Mouse (Mus musculus) testis, adult 2 months (tissue): ENCODE measurements around the gene Hpd. TPM values are rescaled to one million over a fixed set of nuclear protein-coding genes. Genes with fewer than 3 reads are reported as not detected.

Experiments
- H3K27ac ChIP-seq: fragments of 200-500 bp; 2 replicates; pipeline ENCODE4 v1.5.1; 2012; ENCODE audit warnings: low read depth, low read length; ENCODE audit not compliant: control insufficient read depth, insufficient read depth
- H3K27me3 ChIP-seq: fragments of 200-500 bp; 2 replicates; pipeline ENCODE4 v1.6.1; 2012; ENCODE audit warnings: mild to moderate bottlenecking, low read length, moderate library complexity; ENCODE audit not compliant: control insufficient read depth, insufficient read depth
- H3K36me3 ChIP-seq: fragments of 200-500 bp; 2 replicates; pipeline ENCODE4 v1.6.1; 2012; ENCODE audit warnings: mild to moderate bottlenecking, low read length; ENCODE audit not compliant: control insufficient read depth, insufficient read depth
- H3K4me1 ChIP-seq: fragments of 200-500 bp; 2 replicates; pipeline ENCODE4 v1.6.1; 2012; ENCODE audit warnings: low read length; ENCODE audit not compliant: control insufficient read depth, insufficient read depth
- H3K4me3 ChIP-seq: fragments of 200-500 bp; 2 replicates; pipeline ENCODE4 v1.5.1; 2012; ENCODE audit warnings: low read depth, mild to moderate bottlenecking, low read length, moderate library complexity, mixed read lengths; ENCODE audit not compliant: control insufficient read depth
- CTCF ChIP-seq: fragments of 200-500 bp; IDR thresholded peaks from 2 replicates; pipeline ENCODE4 v1.5.1; 2012; ENCODE audit warnings: low read depth, mild to moderate bottlenecking, inconsistent platforms, low read length, moderate library complexity; ENCODE audit not compliant: control insufficient read depth, insufficient read depth, insufficient replicate concordance
- POLR2A ChIP-seq: fragments of 200-500 bp; IDR thresholded peaks from 2 replicates; pipeline ENCODE4 v1.6.1; 2012; ENCODE audit warnings: low read depth, mild to moderate bottlenecking, inconsistent platforms, low read length, moderate library complexity; ENCODE audit not compliant: control insufficient read depth
- polyA plus RNA-seq: library from polyadenylated mRNA; depleted of rRNA; stranded (reverse); fragments of >200 nt; gene quantifications from 2 replicates; pipeline ENCODE4 v1.2.3, GENCODE M21; 2012

The Hpd gene
- polyA plus RNA-seq, 1 experiment, result 1.7 TPM

DNA sequence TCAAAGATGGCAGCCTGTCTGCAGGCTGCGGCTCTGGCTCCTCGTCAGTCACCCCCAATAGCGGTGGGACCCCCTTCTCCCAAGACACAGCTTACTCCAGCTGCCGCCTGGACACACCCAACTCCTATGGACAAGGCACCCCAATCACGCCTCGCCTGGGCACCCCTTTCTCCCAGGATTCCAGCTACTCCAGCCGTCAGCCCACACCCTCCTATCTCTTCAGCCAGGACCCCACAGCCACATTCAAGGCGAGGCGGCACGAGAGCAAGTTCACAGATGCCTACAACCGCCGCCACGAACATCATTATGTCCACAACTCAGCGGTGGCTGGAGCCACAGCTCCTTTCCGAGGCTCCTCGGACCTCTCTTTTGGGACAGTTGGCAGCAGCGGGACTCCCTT is 35.0 kb downstream of the Hpd start:
- Histone ChIP-seq H3K27ac (no peak overlapping the region), H3K36me3 (peaks cover 3% of the 10 kb centered on the region), H3K27me3 (no peaks in the 10 kb centered on the region), H3K4me1 (peaks cover 39% of the 10 kb centered on the region), H3K4me3 (no peak overlapping the region)
- TF ChIP-seq POLR2A (no peak), CTCF (no peak)

GRCm38 (mm10) chr5:123146357-123146756 is 36.2 kb downstream of the Hpd start:
- H3K4me1 ChIP-seq, result peaks cover 43% of the 10 kb centered on the region

GRCm38 (mm10) chr5:123144746-123145590 is 37.6 kb downstream of the Hpd start:
- Histone ChIP-seq H3K4me3 (peak overlapping the region; percentile 89), H3K4me1 (peaks cover 42% of the 10 kb centered on the region), H3K27me3 (no peaks in the 10 kb centered on the region), H3K27ac (no peak overlapping the region), H3K36me3 (peaks cover 3% of the 10 kb centered on the region)
- TF ChIP-seq CTCF, result no peak
- no peak for TF ChIP-seq POLR2A

More at GRCm38 (mm10) chr5:123146357-123146756, 36.2 kb downstream of the Hpd start:
- no peak for TF ChIP-seq CTCF
- H3K36me3 ChIP-seq, result peaks cover 3% of the 10 kb centered on the region
- no peak overlapping the region for H3K4me3 ChIP-seq
- no peaks in the 10 kb centered on the region for H3K27me3 ChIP-seq
- H3K27ac ChIP-seq, result no peak overlapping the region

- Histone ChIP-seq H3K27me3 (no peaks in the 10 kb centered on the region), H3K27ac (no peak overlapping the region), H3K4me1 (peaks cover 43% of the 10 kb centered on the region), H3K36me3 (peaks cover 3% of the 10 kb centered on the region), H3K4me3 (peak overlapping the region; percentile 94)
- no peak for TF ChIP-seq CTCF
- no peak for TF ChIP-seq POLR2A
Observed at GRCm38 (mm10) chr5:123143971-123144745, 38.4 kb downstream of the Hpd start.

DNA sequence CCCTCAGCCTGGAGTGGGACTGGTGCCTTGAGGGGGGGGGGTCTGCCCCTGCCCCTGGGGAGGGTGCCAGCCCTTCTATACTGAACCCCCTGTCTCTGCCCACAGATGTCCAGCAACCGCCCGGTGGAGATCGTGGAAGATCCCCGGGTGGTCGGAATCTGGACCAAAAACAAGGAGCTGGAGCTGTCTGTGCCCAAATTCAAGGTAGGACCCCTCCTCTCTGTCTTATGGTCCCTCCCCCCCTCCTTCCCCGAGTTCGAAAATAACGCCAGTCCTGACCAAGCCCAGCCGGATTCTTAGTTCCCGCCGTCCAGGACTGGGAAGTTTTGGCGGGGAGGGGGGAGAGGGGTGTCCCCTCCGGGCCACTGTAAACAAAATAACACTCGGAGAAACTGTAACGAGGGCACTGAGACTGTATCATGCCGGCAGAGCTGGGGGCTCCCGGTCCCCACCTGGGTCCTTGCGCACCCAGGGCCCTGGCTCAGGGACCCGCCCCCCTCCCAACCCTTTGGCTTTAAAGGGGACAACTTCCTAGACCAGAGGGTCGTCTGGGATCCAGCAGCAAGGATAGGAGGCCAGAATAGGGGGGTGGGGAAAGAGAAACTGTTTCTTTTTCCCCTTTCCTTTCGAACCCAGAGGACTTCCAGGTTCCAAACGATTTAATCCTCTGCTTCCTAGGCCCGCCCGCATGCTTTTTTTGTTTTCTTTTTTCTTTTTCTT is 39.1 kb downstream of the Hpd start:
- Histone ChIP-seq H3K4me3 (peak overlapping the region; percentile 94), H3K36me3 (peaks cover 3% of the 10 kb centered on the region), H3K27me3 (no peaks in the 10 kb centered on the region), H3K27ac (peak overlapping the region; percentile 86), H3K4me1 (peaks cover 47% of the 10 kb centered on the region)
- no peak for TF ChIP-seq POLR2A
- no peak for TF ChIP-seq CTCF

- Histone ChIP-seq H3K36me3 (peaks cover 3% of the 10 kb centered on the region), H3K27ac (peak within 1 kb of the TSS; percentile 94), H3K4me3 (peak within 1 kb of the TSS; percentile 94), H3K27me3 (no peaks in the 10 kb centered on the region), H3K4me1 (peaks cover 55% of the 10 kb centered on the region)
- no peak for TF ChIP-seq CTCF
- 0 out of 2 replicates have a peak, but pooled peaks have one; percentile 3 for TF ChIP-seq POLR2A
Observed at GRCm38 (mm10) chr5:123142161-123143157, 40.1 kb downstream of the Hpd start, which contains the start of gene Setd1b. Gene Setd1b (plus strand): TSS chr5:123142193.
